Mouse (Mus musculus) intestine, postnatal 0 days (tissue): ENCODE measurements around the gene Tmem40. TPM values are rescaled to one million over a fixed set of nuclear protein-coding genes. Genes with fewer than 3 reads are reported as not detected.

Source experiments
- ATAC-seq: fragments of 200-750 bp; cut with Nextera tagmentation; 2 replicates; pipeline ENCODE4 v1.8.0; 2017; ENCODE audit warnings: mild to moderate bottlenecking, moderate TSS enrichment, moderate library complexity
- H3K27ac ChIP-seq: fragments of 300-500 bp; sonication (generic); 2 replicates; pipeline ENCODE4 v1.5.1; 2014; ENCODE audit warnings: mild to moderate bottlenecking, low read depth, low read length, moderate library complexity
- H3K27me3 ChIP-seq: fragments of 300-500 bp; sonication (generic); replicated peaks from 2 replicates; pipeline ENCODE4 v1.6.1; 2014; ENCODE audit warnings: low read length, mixed read lengths; ENCODE audit not compliant: control insufficient read depth, insufficient read depth
- H3K36me3 ChIP-seq: fragments of 300-500 bp; sonication (generic); 2 replicates; pipeline ENCODE4 v1.6.1; 2014; ENCODE audit warnings: mild to moderate bottlenecking, moderate library complexity; ENCODE audit not compliant: control insufficient read depth, insufficient read depth
- H3K4me1 ChIP-seq: fragments of 300-500 bp; sonication (generic); replicated peaks from 2 replicates; pipeline ENCODE4 v1.6.1; 2014; ENCODE audit warnings: antibody characterized with exemption, low read length, mixed read lengths; ENCODE audit not compliant: control insufficient read depth, insufficient read depth
- H3K4me2 ChIP-seq: fragments of 300-500 bp; sonication (generic); replicated peaks from 2 replicates; pipeline ENCODE4 v1.6.1; 2014; ENCODE audit warnings: low read depth, mild to moderate bottlenecking, moderate library complexity
- H3K4me3 ChIP-seq: fragments of 300-500 bp; sonication (generic); 2 replicates; pipeline ENCODE4 v1.5.1; 2014; ENCODE audit warnings: low read depth, low read length
- H3K9ac ChIP-seq: fragments of 300-500 bp; sonication (generic); 2 replicates; pipeline ENCODE4 v1.6.1; 2014; ENCODE audit warnings: mild to moderate bottlenecking, low read depth, low read length
- H3K9me3 ChIP-seq: fragments of 300-500 bp; sonication (generic); 2 replicates; pipeline ENCODE4 v1.6.1; 2016; ENCODE audit warnings: mixed run types; ENCODE audit not compliant: control insufficient read depth
- CTCF ChIP-seq: sonication (generic); IDR thresholded peaks from 2 replicates; pipeline ENCODE4 v1.5.1; 2016; ENCODE audit warnings: low read depth, mild to moderate bottlenecking, control low read depth, antibody characterized with exemption, moderate library complexity
- WGBS: fragments of 180-500 bp; shearing (Covaris S2); extraction: QIAGEN DNeasy Blood & Tissue Kit; methylation state at CpG from one replicate; pipeline ENCODE4 v1.1.7; 2014; 5-methylcytosine and 5-hydroxymethylcytosine counted together
- polyA plus RNA-seq: library from polyadenylated mRNA; unstranded; fragments of >200 nt; fragmentation: Nextera tagmentation; extraction: Ambion mirVana; gene quantifications from 2 replicates; pipeline ENCODE4 v1.2.1, GENCODE M21; 2015

The Tmem40 gene
- polyA plus RNA-seq, 1 experiment from 2014 or later: 0.17 TPM

DNA sequence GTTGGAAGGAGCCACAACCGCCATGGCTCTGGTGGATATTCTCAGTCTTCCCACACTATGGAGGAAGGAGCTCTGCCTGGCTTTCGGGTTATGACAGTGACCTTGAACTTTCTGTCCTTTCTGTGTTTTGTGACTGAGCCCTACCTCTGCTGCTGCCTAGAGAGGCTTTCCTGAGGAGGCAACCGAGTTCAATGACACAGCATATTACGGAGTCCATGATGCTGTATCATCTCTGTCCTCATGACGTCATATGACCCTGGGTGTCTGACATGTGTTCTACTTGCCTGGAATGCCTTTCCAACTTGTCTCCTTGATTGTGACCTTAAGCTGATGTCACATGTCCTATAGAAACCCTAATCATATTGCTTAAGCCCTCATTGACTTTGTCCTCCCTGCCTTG is 23.2 kb downstream of the Tmem40 start:
- no peak for TF ChIP-seq CTCF
- Histone ChIP-seq H3K4me2 (no peak overlapping the region), H3K27ac (no peak overlapping the region), H3K27me3 (no peaks in the 10 kb centered on the region), H3K4me1 (no peaks in the 10 kb centered on the region), H3K4me3 (no peak overlapping the region), H3K9ac (no peak overlapping the region), H3K9me3 (no peaks in the 10 kb centered on the region), H3K36me3 (no peaks in the 10 kb centered on the region)
- 79% methylated on average over 5 of the region's 5 CpGs for WGBS
- ATAC-seq: no peak

- Histone ChIP-seq H3K9ac (no peak overlapping the region), H3K36me3 (no peaks in the 10 kb centered on the region), H3K27ac (no peak overlapping the region), H3K4me3 (no peak overlapping the region), H3K27me3 (no peaks in the 10 kb centered on the region), H3K4me2 (no peak overlapping the region), H3K4me1 (no peaks in the 10 kb centered on the region), H3K9me3 (no peaks in the 10 kb centered on the region)
- TF ChIP-seq CTCF: peak; percentile 72
- ATAC-seq: 0 out of 2 replicates have a peak, but pooled peaks have one; percentile 6
- 62% methylated on average over 4 of the region's 4 CpGs for WGBS
Measured at GRCm38 (mm10) chr6:115734909-115735308, 27.3 kb downstream of the Tmem40 start.

GRCm38 (mm10) chr6:115732341-115732928 is 29.8 kb downstream of the Tmem40 start:
- H3K4me3 ChIP-seq: no peak overlapping the region
- no peaks in the 10 kb centered on the region for H3K4me1 ChIP-seq
- 79% methylated on average over 22 of the region's 22 CpGs for WGBS
- no peaks in the 10 kb centered on the region for H3K27me3 ChIP-seq
- H3K9ac ChIP-seq: no peak overlapping the region
- ATAC-seq: no peak
- no peaks in the 10 kb centered on the region for H3K9me3 ChIP-seq
- H3K27ac ChIP-seq: no peak overlapping the region
- H3K36me3 ChIP-seq: no peaks in the 10 kb centered on the region
- TF ChIP-seq CTCF: 0 out of 2 replicates have a peak, but pooled peaks have one; percentile 4
- H3K4me2 ChIP-seq: no peak overlapping the region

- 55% methylated on average over 20 of the region's 20 CpGs for WGBS
- Histone ChIP-seq H3K4me2 (no peak overlapping the region), H3K4me3 (no peak overlapping the region), H3K9me3 (no peaks in the 10 kb centered on the region), H3K27me3 (no peaks in the 10 kb centered on the region), H3K36me3 (no peaks in the 10 kb centered on the region), H3K9ac (no peak overlapping the region), H3K27ac (no peak overlapping the region), H3K4me1 (no peaks in the 10 kb centered on the region)
- no peak for TF ChIP-seq CTCF
- ATAC-seq: no peak
Measured at GRCm38 (mm10) chr6:115730560-115731342, 31.5 kb downstream of the Tmem40 start.

DNA sequence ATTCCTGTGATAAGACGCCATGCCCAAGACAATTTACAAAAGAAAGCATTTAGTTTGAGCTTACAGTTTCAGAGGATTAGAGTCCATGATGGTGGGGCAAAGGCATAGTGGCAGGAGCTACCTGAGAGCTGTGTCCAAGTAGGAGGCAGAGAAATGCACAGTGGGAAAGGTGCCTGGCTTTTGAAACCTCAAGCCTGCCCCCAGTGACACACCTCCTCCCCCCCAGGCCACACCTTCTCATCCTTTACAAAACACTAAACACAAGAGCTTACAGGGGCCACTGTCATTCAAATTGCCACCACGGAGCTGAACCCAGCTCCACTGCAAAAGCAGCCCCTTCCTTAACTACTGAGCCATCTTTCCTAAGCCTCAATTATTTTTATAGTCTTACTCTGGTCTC is 34.6 kb downstream of the Tmem40 start:
- Histone ChIP-seq H3K36me3 (no peaks in the 10 kb centered on the region), H3K9me3 (no peaks in the 10 kb centered on the region), H3K4me1 (no peaks in the 10 kb centered on the region), H3K9ac (no peak overlapping the region), H3K27ac (no peak overlapping the region), H3K4me3 (no peak overlapping the region), H3K27me3 (no peaks in the 10 kb centered on the region), H3K4me2 (no peak overlapping the region)
- WGBS: 62% methylated on average over 2 of the region's 2 CpGs
- no peak for TF ChIP-seq CTCF
- ATAC-seq: no peak

DNA sequence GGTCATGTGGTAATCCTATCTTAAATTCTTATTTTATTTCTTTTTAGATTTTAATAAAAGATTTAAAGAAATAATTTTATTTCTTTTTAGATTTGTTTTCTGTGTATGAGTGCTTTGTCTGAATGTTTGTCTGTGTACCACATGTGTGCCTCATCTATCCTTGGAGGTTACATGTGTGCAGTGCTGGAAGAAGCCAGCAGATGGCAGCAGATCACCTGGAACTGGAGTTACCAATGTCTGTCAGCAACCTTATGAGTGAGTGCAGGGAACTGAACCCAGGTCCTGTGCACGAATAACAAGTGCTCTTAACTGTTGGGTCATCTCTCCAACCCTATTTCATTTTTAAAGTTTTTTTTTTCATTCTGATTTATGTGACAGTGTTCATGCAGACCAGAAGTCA is 35.1 kb downstream of the Tmem40 start:
- no peak for ATAC-seq
- Histone ChIP-seq H3K27me3 (no peaks in the 10 kb centered on the region), H3K9me3 (no peaks in the 10 kb centered on the region), H3K36me3 (no peaks in the 10 kb centered on the region), H3K27ac (no peak overlapping the region), H3K4me3 (no peak overlapping the region), H3K4me2 (no peak overlapping the region), H3K9ac (no peak overlapping the region), H3K4me1 (no peaks in the 10 kb centered on the region)
- peak; percentile 75 for TF ChIP-seq CTCF
- WGBS: 91% methylated on average over 1 of the region's 1 CpGs
